Mouse (Mus musculus) limb, embryonic 14.5 days (tissue): ENCODE measurements around the gene Narf. TPM values are rescaled to one million over a fixed set of nuclear protein-coding genes. Genes with fewer than 3 reads are reported as not detected.
A peak's percentile ranks its signal among the peaks of the same experiment; 100 is the strongest.

ENCODE experiments used
- ATAC-seq: fragments of 200-750 bp; cut with Nextera tagmentation; 2 replicates; pipeline ENCODE4 v1.8.0; 2017; ENCODE audit warnings: low read depth, moderate number of reproducible peaks, moderate TSS enrichment; ENCODE audit not compliant: low FRiP score
- DNase-seq: peaks from one replicate; pipeline ENCODE4 v3.0.0-alpha.2; 2015; ENCODE audit warnings: low spot score
- H3K27ac ChIP-seq: fragments of 300-500 bp; sonication (generic); replicated peaks from 2 replicates; pipeline ENCODE4 v1.5.1; 2014; ENCODE audit warnings: low read depth, mild to moderate bottlenecking, low read length, moderate library complexity, mixed read lengths
- H3K27me3 ChIP-seq: fragments of 300-500 bp; sonication (generic); 2 replicates; pipeline ENCODE4 v1.6.1; 2014; ENCODE audit warnings: low read length, mixed read lengths; ENCODE audit not compliant: control insufficient read depth, insufficient read depth
- H3K36me3 ChIP-seq: fragments of 300-500 bp; sonication (generic); 2 replicates; pipeline ENCODE4 v1.6.1; 2014; ENCODE audit warnings: mild to moderate bottlenecking, low read length, moderate library complexity, mixed read lengths; ENCODE audit not compliant: control insufficient read depth, insufficient read depth
- H3K4me1 ChIP-seq: fragments of 300-500 bp; sonication (generic); 2 replicates; pipeline ENCODE4 v1.6.1; 2014; ENCODE audit warnings: antibody characterized with exemption, low read length, mixed read lengths; ENCODE audit not compliant: control insufficient read depth, insufficient read depth
- H3K4me2 ChIP-seq: fragments of 300-500 bp; sonication (generic); replicated peaks from 2 replicates; pipeline ENCODE4 v1.6.1; 2014; ENCODE audit warnings: low read depth, mild to moderate bottlenecking, low read length, moderate library complexity; ENCODE audit not compliant: severe bottlenecking
- H3K4me3 ChIP-seq: fragments of 300-500 bp; sonication (generic); replicated peaks from 2 replicates; pipeline ENCODE4 v1.5.1; 2014; ENCODE audit warnings: low read length
- H3K9ac ChIP-seq: fragments of 300-500 bp; sonication (generic); 2 replicates; pipeline ENCODE4 v1.6.1; 2014; ENCODE audit warnings: mild to moderate bottlenecking, low read depth, low read length, moderate library complexity; ENCODE audit not compliant: severe bottlenecking
- H3K9me3 ChIP-seq: fragments of 300-500 bp; sonication (generic); 2 replicates; pipeline ENCODE4 v1.6.1; 2016; ENCODE audit warnings: low read length; ENCODE audit not compliant: control insufficient read depth
- POLR2A ChIP-seq: fragments of 200-500 bp; IDR thresholded peaks from 2 replicates; pipeline ENCODE4 v1.8.0; 2012; ENCODE audit warnings: inconsistent platforms, mild to moderate bottlenecking, moderate library complexity, borderline replicate concordance; ENCODE audit not compliant: insufficient read depth, insufficient read length; ENCODE audit errors: extremely low read depth
- WGBS: fragments of 180-500 bp; shearing (Covaris S2); extraction: QIAGEN DNeasy Blood & Tissue Kit; methylation state at CpG from one replicate; pipeline ENCODE4 v1.1.7; 2014; 5-methylcytosine and 5-hydroxymethylcytosine counted together
- polyA plus RNA-seq, 2 experiments: library from polyadenylated mRNA; depleted of rRNA in 1 of 2; stranded (reverse) in 1 of 2; unstranded in 1 of 2; fragments of >200 nt; fragmentation: Nextera tagmentation in 1 of 2; extraction: Ambion mirVana in 1 of 2; gene quantifications; 2 replicates each; pipeline versions ENCODE4 v1.2.1 to v1.2.3; 2012 to 2014

The Narf gene
- polyA plus RNA-seq, 2 experiments, result 44.1 to 49.4 TPM

GRCm38 (mm10) chr11:121231191-121231590, 5.9 kb upstream of the Narf start:
- peaks cover 21% of the 10 kb centered on the region for H3K4me1 ChIP-seq
- no peak overlapping the region for H3K27ac ChIP-seq
- no peaks in the 10 kb centered on the region for H3K27me3 ChIP-seq
- no peak overlapping the region for H3K4me2 ChIP-seq
- DNase-seq, result no peak
- WGBS, result 75% methylated on average over 4 of the region's 4 CpGs
- no peak for ATAC-seq
- H3K9ac ChIP-seq, result no peak overlapping the region
- H3K4me3 ChIP-seq, result no peak overlapping the region
- TF ChIP-seq POLR2A, result no peak
- H3K9me3 ChIP-seq, result no peaks in the 10 kb centered on the region
- H3K36me3 ChIP-seq, result peaks cover 5% of the 10 kb centered on the region

GRCm38 (mm10) chr11:121231628-121232291, 5.3 kb upstream of the Narf start:
- Histone ChIP-seq H3K27ac (no peak overlapping the region), H3K9ac (no peak overlapping the region), H3K4me1 (peaks cover 23% of the 10 kb centered on the region), H3K4me3 (no peak overlapping the region), H3K9me3 (no peaks in the 10 kb centered on the region), H3K27me3 (no peaks in the 10 kb centered on the region), H3K36me3 (no peaks in the 10 kb centered on the region), H3K4me2 (no peak overlapping the region)
- ATAC-seq (no peak), DNase-seq (peak; percentile 22)
- no peak for TF ChIP-seq POLR2A
- WGBS, result 59% methylated on average over 4 of the region's 4 CpGs

GRCm38 (mm10) chr11:121232706-121233105, 4.3 kb upstream of the Narf start:
- H3K9ac ChIP-seq, result no peak overlapping the region
- no peak overlapping the region for H3K27ac ChIP-seq
- H3K4me1 ChIP-seq, result peaks cover 23% of the 10 kb centered on the region
- H3K4me2 ChIP-seq, result no peak overlapping the region
- WGBS, result 36% methylated on average over 4 of the region's 4 CpGs
- no peak overlapping the region for H3K4me3 ChIP-seq
- H3K9me3 ChIP-seq, result no peaks in the 10 kb centered on the region
- no peaks in the 10 kb centered on the region for H3K36me3 ChIP-seq
- DNase-seq (no peak), ATAC-seq (no peak)
- TF ChIP-seq POLR2A, result no peak
- no peaks in the 10 kb centered on the region for H3K27me3 ChIP-seq

GRCm38 (mm10) chr11:121235475-121236238, 1.4 kb upstream of the Narf start:
- Histone ChIP-seq H3K4me2 (peak overlapping the region; percentile 51), H3K9ac (no peak overlapping the region), H3K4me1 (peaks cover 20% of the 10 kb centered on the region), H3K4me3 (peak overlapping the region; percentile 68; the same call in 1 of the 2 replicates), H3K27me3 (no peaks in the 10 kb centered on the region), H3K27ac (peak overlapping the region; percentile 98), H3K9me3 (no peaks in the 10 kb centered on the region), H3K36me3 (peaks cover 21% of the 10 kb centered on the region)
- no peak for ATAC-seq
- TF ChIP-seq POLR2A, result no peak
- WGBS, result 26% methylated on average over 9 of the region's 9 CpGs
- DNase-seq, result peak; percentile 31

GRCm38 (mm10) chr11:121237345-121238128, 484 bp downstream of the Narf start:
- H3K4me1 ChIP-seq, result peaks cover 20% of the 10 kb centered on the region
- ATAC-seq (peak; percentile 28), DNase-seq (peak; percentile 67)
- H3K9ac ChIP-seq, result peak overlapping the region; percentile 78
- WGBS, result 5% methylated on average over 28 of the region's 28 CpGs
- no peak for TF ChIP-seq POLR2A
- no peaks in the 10 kb centered on the region for H3K9me3 ChIP-seq
- peak overlapping the region; percentile 88 for H3K27ac ChIP-seq
- peak overlapping the region; percentile 52 for H3K4me2 ChIP-seq
- H3K27me3 ChIP-seq, result no peaks in the 10 kb centered on the region
- peak overlapping the region; percentile 68 for H3K4me3 ChIP-seq
- peaks cover 39% of the 10 kb centered on the region for H3K36me3 ChIP-seq
